Mouse (Mus musculus) adrenal gland, postnatal 4 days (tissue): ENCODE results near the gene Chaf1b. TPM values are rescaled to one million over a fixed set of nuclear protein-coding genes. Genes with fewer than 3 reads are reported as not detected.

Source experiments
- DNase-seq, 2 experiments: peaks; one replicate each; pipeline ENCODE4 v3.0.0; 2021 to 2022; ENCODE audit warnings: low spot score in 2 of 2, mixed read lengths in 2 of 2
- long read RNA-seq, 2 experiments: library from polyadenylated mRNA; stranded (forward); transcript quantifications; one replicate each; pipeline ENCODE4 v2.0.0; 2021
- total RNA-seq, 2 experiments: library from RNA; stranded (reverse); gene quantifications; 2 replicates each; pipeline ENCODE4 v1.2.3; 2021

Gene Chaf1b
- total RNA-seq: 10 to 100 TPM; 26.1 to 28.5 TPM
- long read RNA-seq, experiment 1, transcript Chaf1b-201 (14 exons, 1,922 nt): major isoform, 18 of 19 reads
- long read RNA-seq, experiment 1, partial matches to known transcripts: 0 of 19 reads
- long read RNA-seq, experiment 1, other reads (novel, unspliced or antisense): 1 of 19 reads
- long read RNA-seq, experiment 2, transcript Chaf1b-201 (14 exons, 1,922 nt): major isoform, 49 of 62 reads
- long read RNA-seq, experiment 2, partial matches to known transcripts: 6 of 62 reads
- long read RNA-seq, experiment 2, other reads (novel, unspliced or antisense): 7 of 62 reads

DNA sequence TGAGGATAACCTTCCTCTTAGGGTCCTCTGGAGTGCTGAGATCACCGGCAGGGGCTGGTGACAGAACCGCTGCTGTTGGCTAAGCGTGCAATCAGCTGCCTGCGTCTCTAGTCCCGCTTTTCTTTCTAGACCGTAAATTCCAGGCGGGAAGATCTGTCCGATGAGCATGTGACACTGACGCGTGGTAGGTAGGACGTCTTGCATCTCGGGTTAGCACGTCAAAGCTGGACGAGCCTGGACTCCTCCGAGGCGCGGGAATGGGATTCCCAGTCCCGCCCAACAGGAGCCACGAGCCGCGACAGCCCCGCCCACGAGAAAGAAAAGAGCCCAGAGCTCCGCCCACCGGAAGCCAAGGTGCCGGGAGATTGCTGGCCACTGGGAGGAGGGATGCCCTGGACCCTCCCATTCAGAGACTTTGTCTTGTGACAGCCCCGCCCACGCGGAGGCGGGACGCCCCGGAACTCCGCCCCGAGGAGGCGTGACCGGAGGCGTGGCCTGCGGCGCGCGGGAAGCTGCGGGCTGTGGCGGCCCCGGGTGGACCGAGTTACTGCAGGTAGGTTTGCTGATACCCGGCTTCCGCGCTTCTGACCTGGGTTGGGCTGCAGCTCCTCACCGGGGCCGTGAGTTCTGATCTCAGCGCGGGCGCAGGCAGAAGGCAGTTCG lies at the start of gene Chaf1b:
Chaf1b (plus strand) TSS at position 479 of the 663 bp plus-strand sequence.
- DNase-seq: peak; percentile 96 to 97

DNA sequence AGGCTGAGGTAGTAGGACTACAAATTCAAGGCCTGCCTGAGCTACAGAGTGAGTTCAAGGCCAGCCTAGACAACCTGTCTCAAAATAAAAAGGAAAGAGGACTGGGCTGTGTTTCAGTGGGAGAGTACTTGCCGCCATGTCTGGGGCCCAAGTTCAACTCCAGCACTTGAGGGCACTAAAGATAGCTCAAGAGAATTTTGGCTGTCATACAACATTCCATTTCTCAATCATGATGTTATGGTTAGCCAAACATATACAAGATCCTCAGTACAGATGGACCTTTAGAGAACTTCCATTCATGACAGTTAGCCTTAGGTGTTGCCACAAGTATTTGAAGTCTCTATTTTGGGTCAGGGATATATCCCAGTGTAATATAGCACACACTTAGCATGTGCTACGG lies 49.6 kb upstream of the Chaf1b start:
- no peak for DNase-seq

DNA sequence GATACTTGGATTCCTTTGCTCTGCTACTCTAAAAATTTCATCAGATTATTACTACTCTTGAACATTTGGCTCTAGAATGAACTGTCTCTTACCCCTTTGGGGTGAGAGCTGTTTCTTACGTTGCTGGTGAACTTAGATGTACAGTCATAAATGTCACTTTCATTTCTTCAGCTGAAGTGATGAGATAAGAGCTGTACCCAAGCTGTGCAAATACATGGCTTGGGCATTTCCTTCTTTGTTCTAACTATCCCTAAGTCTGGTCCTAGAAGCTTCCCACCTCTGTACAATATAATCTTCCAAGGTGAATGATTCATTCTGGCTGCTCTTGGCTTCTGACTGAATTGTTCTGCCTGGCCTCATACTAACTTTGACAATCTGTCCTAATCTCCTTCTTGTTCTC lies 44.7 kb upstream of the Chaf1b start:
- DNase-seq: no peak

DNA sequence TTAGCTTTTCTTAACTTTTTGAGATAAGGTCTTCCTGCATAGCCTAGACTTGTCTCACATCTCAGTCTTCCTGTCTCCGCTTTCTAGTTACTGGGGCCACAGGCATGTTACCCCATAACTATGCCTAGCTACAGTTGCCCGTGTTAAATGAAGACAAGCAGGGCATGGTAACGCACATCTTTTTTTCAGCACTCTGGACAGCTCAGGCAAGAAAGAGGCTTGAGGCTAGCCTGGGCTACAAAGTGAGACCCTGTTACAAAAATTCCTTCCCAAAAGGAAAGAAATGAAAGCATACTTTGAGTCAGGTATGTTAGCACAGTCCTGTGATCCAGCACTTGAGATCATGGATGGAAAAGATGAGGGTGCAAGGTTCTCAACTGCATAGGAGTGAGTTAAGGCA lies 33.2 kb upstream of the Chaf1b start:
- no peak for DNase-seq

DNA sequence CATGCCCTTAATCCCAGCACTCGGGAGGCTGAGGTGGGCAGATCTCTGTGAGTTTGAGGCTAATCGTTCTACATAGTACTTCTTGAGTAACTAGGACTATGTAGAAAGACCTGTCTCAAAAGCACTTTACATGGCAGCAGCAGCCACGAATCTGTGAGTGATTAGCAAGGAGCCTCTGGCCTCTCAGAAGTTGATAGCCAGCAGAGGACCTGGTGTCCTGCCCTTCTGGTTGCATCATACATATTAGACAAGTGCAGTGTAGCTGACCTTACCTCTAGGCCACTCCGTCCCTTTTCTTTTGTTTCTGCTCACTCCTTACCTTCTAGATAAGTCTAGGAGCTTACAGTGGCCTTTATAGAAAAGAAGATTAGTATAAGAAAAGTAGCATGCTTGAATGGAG lies 23.7 kb upstream of the Chaf1b start:
- DNase-seq: no peak

DNA sequence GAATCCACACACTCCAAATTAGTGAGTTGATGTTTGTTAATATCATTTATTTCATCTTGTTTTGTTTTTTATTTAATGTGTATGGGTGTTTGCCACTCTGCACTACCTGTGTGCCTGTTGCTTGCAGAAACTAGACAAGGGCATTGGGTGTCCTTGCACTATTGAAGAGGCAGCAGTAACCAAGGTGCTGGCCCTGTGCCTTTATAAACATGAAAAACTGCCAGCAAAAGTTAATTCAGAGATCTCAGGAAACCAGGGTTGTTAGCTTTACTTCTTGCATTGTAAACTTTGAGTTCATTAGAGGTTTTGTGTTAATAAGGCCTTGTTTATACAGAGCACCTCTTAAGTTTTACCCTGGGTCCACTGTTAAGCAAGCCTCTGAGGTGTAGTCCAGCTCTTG lies 23.0 kb upstream of the Chaf1b start:
- no peak for DNase-seq

DNA sequence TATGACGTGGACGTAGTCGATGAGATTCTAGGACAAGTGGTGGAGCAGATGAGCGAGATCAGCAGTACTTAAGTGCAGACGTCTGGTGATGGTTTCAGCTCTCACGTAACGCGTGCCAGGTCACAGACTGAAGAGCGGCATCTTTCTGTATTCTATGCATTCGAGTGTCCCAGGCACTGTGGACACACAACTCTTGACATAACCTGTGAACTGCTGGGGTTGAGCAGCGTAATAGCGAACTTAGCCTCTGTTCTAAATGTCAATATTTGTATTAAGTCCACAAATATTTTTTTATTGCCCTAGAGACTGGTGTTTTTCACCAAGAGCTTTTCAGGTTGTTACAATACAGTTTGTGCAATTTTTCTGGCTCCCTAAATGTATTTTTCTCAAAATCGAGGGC lies 8.9 kb upstream of the Chaf1b start:
- no peak for DNase-seq

DNA sequence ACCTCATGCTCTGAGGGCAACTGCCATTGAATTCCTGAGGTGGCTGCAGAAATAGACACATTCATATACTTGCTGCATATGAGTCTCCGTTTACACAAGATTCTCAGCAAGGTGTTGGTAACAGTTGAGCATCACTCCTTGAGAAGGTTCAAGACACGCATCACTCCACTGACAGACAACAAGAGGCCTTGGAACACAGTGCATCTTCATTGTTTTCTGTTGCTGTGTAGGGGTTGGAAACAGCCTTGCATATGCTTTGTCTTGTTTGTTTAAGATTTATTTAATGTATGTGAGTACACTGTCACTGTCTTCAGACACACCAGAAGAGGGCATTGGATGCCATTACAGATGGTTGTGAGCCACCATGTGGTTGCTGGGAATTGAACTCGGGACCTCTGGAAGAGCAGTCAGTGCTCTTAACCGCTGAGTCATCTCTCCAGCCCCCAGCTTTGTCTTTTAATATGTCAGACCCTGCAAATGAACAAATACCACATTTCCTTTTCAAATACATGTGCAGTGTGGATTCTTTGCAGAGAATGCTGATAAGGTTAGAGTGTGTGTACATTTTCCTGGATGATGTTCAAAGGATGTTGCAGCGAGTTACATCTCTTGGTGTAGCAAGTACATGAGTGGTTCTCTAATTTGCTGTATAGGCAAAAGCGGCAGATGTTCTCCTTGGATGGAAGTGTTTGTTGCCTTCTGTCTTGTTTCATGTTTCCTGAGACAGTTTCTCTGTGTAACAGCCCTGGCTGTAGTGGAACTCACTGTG lies 5.9 kb upstream of the Chaf1b start:
- no peak for DNase-seq

DNA sequence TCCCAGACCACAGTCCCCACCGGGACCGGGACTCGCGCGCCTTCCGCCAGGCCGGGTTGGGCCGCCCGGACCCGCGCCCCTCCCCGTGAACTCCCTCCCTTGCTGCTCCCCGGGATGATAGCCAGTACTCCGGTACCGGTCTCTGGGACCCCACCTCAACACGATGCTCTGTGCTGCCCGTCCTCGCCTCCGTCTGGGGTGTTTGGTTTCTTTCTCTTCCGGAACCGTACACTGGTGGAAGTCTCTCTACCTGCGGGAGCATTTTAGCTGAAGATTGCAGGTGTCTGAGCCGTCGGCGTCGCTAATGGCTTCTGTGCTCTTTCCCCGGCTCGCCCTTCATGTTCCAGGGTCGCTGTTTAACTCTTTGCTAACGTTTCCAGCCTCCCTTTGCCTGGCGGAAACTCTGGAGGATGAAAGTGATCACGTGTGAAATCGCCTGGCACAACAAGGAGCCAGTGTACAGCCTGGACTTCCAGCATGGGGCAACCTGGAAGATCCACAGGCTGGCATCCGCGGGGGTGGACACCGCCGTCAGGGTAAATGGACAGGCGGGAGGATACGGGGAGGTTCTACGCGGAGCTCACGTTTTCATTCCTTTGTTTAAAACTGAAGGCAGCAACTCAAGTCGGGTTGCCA lies 503 bp downstream of the Chaf1b start:
- DNase-seq: no peak

DNA sequence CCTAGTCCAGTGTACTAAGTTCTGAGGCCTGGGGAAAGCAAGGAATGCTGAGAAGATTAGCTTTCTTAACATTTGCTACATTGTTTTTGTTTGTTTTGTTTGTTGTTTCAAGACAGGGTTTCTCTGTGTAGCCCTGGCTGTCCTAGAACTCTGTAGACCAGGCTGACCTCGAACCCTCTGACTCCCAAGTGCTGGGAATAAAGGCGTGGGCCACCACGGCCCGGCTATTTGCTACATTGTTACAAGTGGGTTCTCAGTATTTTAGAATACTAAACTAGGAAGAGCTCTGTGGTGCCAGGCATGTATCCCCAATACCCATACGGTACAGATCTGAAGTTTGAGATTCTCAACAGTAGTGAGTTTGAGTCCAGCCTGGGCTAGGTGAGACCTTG lies 1.0 kb downstream of the Chaf1b start:
- DNase-seq: no peak

DNA sequence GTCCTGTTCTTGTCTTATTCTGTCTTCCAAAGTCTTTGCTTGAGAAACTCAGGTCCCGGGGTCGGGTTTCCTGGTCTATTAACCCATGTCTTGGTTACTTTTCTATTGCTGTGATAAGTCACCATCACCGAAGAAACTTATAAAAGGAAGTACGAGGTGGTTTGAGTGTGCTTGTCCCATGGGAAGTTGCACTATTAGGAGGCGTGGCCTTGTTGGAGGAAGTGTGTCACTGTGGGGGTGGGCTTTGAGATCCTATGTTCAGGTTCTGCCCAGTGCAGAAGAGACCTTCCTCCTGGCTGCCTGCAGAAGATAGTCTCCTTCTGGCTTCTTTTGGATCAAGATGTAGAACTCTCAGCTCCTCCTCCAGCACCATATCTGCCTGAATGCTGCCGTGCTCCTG lies 4.8 kb downstream of the Chaf1b start:
- no peak for DNase-seq

DNA sequence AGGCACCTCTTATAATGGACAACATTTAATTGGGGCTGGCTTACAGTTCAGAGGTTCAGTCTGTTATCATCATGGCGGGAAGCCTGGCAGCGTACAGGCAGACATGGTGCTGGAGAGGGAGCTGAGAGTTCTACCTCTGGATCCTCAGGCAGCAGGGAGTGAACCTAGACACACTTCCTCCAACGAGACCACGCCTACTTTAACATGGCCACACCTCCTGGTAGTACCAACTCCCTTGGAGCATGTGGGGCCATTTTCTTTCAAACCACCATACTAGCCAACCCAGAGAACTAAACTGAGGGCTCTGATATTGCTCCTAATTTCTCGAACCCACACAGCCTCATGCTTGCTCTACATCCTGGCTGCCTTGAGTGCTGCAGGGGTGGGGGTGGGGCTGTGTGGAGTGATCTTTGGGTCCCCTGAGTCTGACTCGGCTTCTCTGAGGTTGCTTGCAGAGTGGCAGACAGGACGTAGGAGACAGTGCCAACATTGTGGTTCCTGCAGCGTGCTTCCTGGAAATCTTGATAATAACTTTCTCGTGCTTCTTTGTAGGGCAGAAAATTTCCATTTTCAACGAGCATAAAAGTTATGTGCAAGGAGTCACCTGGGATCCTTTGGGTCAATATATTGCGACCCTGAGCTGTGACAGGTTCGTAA lies 7.4 kb downstream of the Chaf1b start:
- no peak for DNase-seq

DNA sequence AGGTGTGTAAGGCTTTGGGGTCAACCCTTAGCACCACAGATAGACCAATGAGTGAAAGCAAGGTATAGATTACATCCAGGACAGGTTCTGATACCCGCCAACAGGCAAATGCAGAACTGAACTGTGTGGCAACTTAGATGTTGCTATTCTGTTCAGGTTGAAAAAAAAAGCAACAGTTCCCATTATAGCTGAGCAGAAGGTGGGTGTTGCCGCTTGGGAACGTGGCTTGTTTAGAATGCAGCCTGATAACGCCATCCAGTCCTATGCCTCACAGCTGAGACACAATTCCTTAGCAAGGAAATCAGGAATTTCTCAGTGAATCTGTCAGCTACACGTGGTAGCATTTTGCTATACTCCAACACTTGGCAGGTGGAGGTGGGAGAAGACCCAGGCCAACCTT lies 9.6 kb downstream of the Chaf1b start:
- DNase-seq: no peak

DNA sequence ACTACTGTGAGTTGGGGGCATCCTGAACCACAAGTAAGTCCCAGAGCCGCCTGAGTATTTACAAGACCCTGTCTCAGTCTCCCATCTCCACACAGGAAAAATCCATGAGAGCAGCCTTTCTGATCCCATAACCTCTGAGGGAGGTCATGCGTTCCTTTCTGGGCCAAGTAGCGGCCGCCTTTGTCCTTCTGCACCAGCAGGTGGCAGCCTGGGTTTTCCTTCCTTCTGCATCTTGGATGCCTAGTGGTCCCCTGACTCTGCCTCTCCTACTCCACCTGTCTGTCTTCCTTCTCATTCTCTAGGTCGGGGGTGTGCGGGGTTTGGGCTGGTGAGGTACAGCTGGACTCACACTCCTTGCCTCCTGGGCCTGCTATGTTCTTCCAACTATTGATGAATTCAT lies 19.3 kb downstream of the Chaf1b start:
- DNase-seq: no peak

DNA sequence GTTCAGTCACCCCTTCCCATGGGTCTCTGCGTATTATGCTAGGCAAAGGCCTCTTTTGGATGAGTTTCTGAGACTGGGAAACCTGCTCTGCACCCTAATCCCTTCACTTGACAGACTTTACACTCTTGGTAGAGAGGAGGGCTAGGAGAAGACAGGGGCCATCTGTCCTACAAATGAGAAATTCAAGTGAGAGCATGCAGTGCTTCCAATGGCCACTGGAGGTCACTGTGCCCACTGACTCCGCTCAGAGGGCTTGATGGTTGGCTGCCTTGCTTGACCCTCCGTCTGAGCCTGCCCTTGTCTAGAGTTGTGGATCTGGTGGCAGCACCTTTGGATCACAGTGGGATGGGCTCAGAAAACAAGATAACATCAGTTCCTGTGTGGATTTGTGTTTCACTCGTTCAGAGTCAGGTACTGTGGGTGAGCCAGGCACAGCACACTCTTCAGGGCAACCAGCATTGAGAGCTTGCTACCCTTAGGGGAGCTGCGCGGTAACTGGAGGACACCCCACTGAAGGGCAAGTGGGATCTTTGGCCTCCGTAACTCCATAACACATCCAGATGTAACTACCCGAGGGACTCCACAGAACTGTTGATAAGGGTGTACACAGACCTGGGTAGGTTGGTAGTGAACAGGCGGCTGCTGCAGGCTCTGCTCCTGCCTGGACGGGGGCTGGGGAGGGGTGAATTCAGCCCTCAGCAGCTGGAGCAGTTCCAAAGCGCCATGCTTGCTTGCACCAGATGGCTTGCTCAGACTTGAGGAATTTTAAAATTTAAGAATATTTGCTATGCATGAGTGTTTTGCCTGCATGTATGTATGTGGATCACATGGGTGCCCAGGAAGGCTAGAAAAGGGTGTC lies 22.7 kb downstream of the Chaf1b start:
- peak in 1 of 2 experiments; percentile 31 for DNase-seq

DNA sequence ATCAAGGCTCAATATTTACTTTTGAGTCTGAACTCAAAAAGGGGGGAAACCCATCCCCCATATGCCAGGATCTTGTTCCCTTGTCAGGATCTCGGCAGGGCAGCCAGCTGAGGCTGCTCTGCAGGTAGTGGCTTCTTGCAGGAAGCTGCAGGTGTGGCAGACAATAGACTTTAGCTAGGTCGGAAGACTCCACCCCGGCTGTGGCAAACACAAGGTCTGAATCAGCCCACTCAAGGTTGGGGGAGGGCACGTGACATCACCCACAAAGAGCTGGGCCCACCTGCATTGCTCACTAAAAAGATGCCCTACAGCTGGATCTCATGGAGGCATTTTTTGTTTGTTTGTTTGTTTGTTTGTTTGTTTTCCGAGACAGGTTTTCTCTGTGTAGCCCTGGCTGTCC lies 24.1 kb downstream of the Chaf1b start:
- DNase-seq: no peak

DNA sequence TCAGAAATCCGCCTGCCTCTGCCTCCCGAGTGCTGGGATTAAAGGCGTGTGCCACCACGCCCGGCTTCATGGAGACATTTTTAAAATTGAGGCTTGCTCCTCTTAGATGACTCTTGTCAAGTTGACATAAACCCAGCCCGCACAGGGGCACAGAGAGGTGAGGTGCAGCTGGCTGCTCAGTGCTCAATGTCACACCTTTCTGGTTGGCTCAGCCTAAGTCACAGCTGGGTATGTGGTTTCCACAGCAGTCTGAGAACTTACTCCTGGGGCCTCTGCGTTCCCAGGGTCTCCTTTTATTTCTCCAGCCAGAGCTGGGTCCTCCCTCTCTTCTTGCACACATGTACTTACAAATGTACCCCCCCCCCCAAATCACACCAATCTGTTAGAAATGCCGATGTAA lies 24.5 kb downstream of the Chaf1b start:
- no peak for DNase-seq

DNA sequence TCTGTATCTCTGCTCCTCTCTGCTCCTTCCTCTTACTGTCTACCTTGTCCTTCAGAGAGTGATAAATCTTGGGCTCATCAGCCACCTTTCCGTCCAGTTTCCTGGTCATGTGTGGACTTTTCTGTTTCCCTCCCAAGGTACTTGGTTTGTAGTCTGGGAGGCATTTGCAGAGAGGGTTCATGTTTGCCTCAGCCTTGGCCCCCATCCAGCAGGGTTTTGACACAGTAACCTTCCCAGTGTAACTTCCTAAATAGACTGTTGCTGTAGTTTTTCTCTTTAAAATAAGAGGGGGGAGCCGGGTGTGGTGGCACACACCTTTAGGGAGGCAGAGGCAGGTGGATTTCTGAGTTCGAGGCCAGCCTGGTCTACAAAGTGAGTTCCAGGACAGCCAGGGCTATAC lies 26.2 kb downstream of the Chaf1b start:
- DNase-seq: peak in 1 of 2 experiments; percentile 26

DNA sequence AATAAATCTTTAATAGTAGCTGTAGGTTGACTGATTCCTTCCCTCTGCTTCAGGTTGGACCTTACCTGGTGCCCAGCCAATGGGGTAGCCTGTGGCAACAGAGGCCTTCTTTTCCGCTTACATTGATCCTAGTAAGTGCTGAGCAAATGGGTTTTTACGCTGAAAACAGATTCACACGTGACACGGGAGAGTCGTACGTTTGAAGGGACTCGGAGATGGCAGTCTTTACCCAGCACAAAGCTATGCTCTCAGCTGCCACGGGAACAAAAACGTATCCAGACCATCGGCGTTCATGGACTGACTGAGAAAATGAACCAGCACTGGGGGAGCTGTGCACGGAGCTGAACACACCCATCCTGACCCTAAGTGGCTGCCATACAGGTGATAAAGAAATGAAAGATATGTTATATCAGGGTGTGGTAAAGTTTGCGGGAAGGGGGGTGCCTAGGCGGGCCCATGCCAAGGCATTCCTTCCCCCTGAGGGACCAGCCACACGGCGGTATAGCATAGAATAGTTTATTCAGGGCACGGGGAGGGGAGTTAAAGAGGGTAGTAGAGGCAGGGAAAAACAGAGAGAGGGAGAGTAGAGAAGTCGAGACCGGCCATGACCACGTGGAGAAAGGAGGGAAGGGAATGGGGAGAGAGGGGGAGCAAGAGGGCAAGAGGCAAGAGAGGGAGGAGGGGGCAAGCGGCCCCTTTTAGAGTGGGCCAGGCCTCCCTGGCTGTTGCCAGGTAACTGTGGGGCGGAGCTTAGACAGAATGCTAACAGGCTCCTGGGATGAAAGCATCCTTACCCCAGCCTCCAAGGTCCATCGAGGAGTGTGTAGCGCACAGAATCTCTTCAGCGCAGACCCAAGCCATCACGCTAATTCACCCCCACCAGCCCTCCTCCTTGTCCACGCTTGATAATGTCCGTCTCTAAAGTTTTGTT lies 27.3 kb downstream of the Chaf1b start:
- no peak for DNase-seq
